Mouse (Mus musculus) embryonic facial prominence, embryonic 13.5 days (tissue): Measurements from ENCODE around the gene Rabgap1. TPM values are rescaled to one million over a fixed set of nuclear protein-coding genes. Genes with fewer than 3 reads are reported as not detected.

Source experiments
- ATAC-seq: fragments of 200-750 bp; cut with Nextera tagmentation; 2 replicates; pipeline ENCODE4 v1.8.0; 2017; ENCODE audit warnings: low read depth; ENCODE audit not compliant: insufficient number of reproducible peaks, insufficient read depth, low FRiP score, low TSS enrichment
- H3K27ac ChIP-seq: fragments of 300-500 bp; sonication (generic); 2 replicates; pipeline ENCODE4 v1.5.1; 2015; ENCODE audit warnings: moderate library complexity, mild to moderate bottlenecking, inconsistent platforms
- H3K27me3 ChIP-seq: fragments of 300-500 bp; sonication (generic); 2 replicates; pipeline ENCODE4 v1.6.1; 2015; ENCODE audit warnings: mild to moderate bottlenecking, inconsistent platforms
- H3K36me3 ChIP-seq: fragments of 300-500 bp; sonication (generic); 2 replicates; pipeline ENCODE4 v1.6.1; 2015; ENCODE audit warnings: mild to moderate bottlenecking, inconsistent platforms
- H3K4me1 ChIP-seq: fragments of 300-500 bp; sonication (generic); 2 replicates; pipeline ENCODE4 v1.6.1; 2015; ENCODE audit warnings: inconsistent platforms
- H3K4me2 ChIP-seq: fragments of 300-500 bp; sonication (generic); 2 replicates; pipeline ENCODE4 v1.6.1; 2015; ENCODE audit warnings: moderate library complexity, mild to moderate bottlenecking, inconsistent platforms
- H3K4me3 ChIP-seq: fragments of 300-500 bp; sonication (generic); 2 replicates; pipeline ENCODE4 v1.5.1; 2015; ENCODE audit warnings: mild to moderate bottlenecking, inconsistent platforms
- H3K9ac ChIP-seq: fragments of 300-500 bp; sonication (generic); 2 replicates; pipeline ENCODE4 v1.6.1; 2015; ENCODE audit warnings: mild to moderate bottlenecking, inconsistent platforms
- H3K9me3 ChIP-seq: fragments of 300-500 bp; sonication (generic); 2 replicates; pipeline ENCODE4 v1.6.1; 2016; ENCODE audit warnings: inconsistent platforms
- WGBS: fragments of 180-500 bp; shearing (Covaris S2); methylation state at CpG from one replicate; pipeline ENCODE4 v1.1.7; 2015; ENCODE audit warnings: mixed read lengths; 5-methylcytosine and 5-hydroxymethylcytosine counted together
- polyA plus RNA-seq: library from polyadenylated mRNA; unstranded; fragments of >200 nt; fragmentation: Nextera tagmentation; extraction: Ambion mirVana; gene quantifications from 2 replicates; pipeline ENCODE4 v1.2.1, GENCODE M21; 2015

The Rabgap1 gene
- polyA plus RNA-seq, 1 experiment from 2014 or later: 60.5 TPM

DNA sequence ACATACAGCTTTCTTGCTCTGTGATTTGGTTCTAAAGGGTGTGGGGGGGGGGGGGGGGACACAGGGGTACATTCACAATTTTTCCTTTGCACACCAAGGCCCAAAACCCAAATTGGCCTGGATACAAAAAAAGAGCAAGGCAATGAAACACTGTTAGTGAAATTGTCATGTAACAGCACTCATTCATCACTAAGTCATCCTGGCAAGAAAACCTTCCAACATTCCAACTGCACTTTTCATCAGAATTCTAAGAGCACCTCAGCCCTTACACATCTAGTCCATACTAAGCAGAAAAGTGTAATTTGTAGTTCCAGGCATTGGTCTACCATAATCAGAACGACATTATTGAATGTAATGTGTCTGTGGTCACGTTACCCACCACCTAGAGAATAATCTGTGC is 129.1 kb downstream of the Rabgap1 start:
- H3K9ac ChIP-seq: no peak overlapping the region
- H3K4me3 ChIP-seq: no peak overlapping the region
- no peaks in the 10 kb centered on the region for H3K9me3 ChIP-seq
- 0 out of 2 replicates have a peak, but pooled peaks cover 5% of the 10 kb centered on the region for H3K4me1 ChIP-seq
- ATAC-seq: no peak
- 94% methylated on average over 2 of the region's 2 CpGs for WGBS
- no peak overlapping the region for H3K27ac ChIP-seq
- peaks cover 30% of the 10 kb centered on the region for H3K36me3 ChIP-seq
- H3K4me2 ChIP-seq: no peak overlapping the region
- H3K27me3 ChIP-seq: no peaks in the 10 kb centered on the region

- no peak for ATAC-seq
Observed at GRCm38 (mm10) chr2:37576661-37577060, 133.6 kb downstream of the Rabgap1 start.

DNA sequence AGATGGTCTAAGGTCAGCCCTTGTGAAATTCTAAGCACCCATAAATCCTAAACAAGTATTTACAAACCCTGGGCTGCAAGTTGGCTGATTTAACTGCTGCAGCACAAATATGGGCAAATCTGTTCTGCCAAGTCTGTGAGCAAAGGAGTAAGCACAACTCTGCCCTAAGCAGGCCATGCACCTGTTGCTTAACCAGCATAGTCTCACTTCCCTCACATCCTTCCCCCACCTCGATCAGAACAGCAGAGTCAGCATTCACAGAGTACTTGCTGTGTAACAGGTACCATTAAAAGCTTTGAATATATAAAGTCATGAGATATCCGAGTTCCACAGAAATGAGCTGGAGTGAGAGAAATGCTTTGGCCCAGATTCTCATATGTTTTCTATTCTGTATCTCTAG is 135.1 kb downstream of the Rabgap1 start:
- Histone ChIP-seq H3K9me3 (no peaks in the 10 kb centered on the region), H3K27me3 (no peaks in the 10 kb centered on the region), H3K27ac (no peak overlapping the region), H3K4me3 (no peak overlapping the region), H3K36me3 (peaks cover 7% of the 10 kb centered on the region; the same call in 1 of the 2 replicates), H3K4me1 (0 out of 2 replicates have a peak, but pooled peaks cover 5% of the 10 kb centered on the region), H3K4me2 (no peak overlapping the region), H3K9ac (no peak overlapping the region)
- ATAC-seq: no peak
- 82% methylated on average over 2 of the region's 2 CpGs for WGBS

More at GRCm38 (mm10) chr2:37576661-37577060, 133.6 kb downstream of the Rabgap1 start:
- Histone ChIP-seq H3K9me3 (no peaks in the 10 kb centered on the region), H3K27me3 (no peaks in the 10 kb centered on the region), H3K4me1 (0 out of 2 replicates have a peak, but pooled peaks cover 5% of the 10 kb centered on the region), H3K36me3 (peaks cover 7% of the 10 kb centered on the region; the same call in 1 of the 2 replicates), H3K4me2 (no peak overlapping the region), H3K4me3 (no peak overlapping the region), H3K9ac (no peak overlapping the region), H3K27ac (no peak overlapping the region)
- WGBS: 56% methylated on average over 1 of the region's 1 CpGs

GRCm38 (mm10) chr2:37587919-37588318 is 144.8 kb downstream of the Rabgap1 start:
- H3K27me3 ChIP-seq: no peaks in the 10 kb centered on the region
- H3K4me2 ChIP-seq: no peak overlapping the region
- H3K9me3 ChIP-seq: no peaks in the 10 kb centered on the region
- H3K9ac ChIP-seq: no peak overlapping the region
- H3K4me1 ChIP-seq: 0 out of 2 replicates have a peak, but pooled peaks cover 3% of the 10 kb centered on the region
- H3K4me3 ChIP-seq: no peak overlapping the region
- ATAC-seq: no peak
- no peak overlapping the region for H3K27ac ChIP-seq
- peaks cover 5% of the 10 kb centered on the region for H3K36me3 ChIP-seq

Other genes starting within 250 kb of the Rabgap1 start
- not detected in 2 replicates for gene Olfr366, start 231.7 kb upstream of the Rabgap1 start, polyA plus RNA-seq
- not detected in 2 replicates for gene Olfr368, start 116.8 kb upstream of the Rabgap1 start, polyA plus RNA-seq
- 48.3 and 50.2 TPM in 2 replicates for gene Pdcl, start 83.9 kb upstream of the Rabgap1 start, polyA plus RNA-seq
- 19.1 and 20.7 TPM in 2 replicates for gene Rc3h2, start 20.4 kb upstream of the Rabgap1 start, polyA plus RNA-seq
- 8.0 and 9.9 TPM in 2 replicates for gene Zbtb26, start 144 bp upstream of the Rabgap1 start, polyA plus RNA-seq
- 8.1 and 9.4 TPM in 2 replicates for gene Zbtb6, start 108 bp upstream of the Rabgap1 start, polyA plus RNA-seq
- gene Gpr21, start 73.1 kb downstream of the Rabgap1 start, polyA plus RNA-seq: 1.5 and 1.8 TPM in 2 replicates